Mouse (Mus musculus) thymus, postnatal 0 days (tissue): ENCODE results near the gene Gm8281. TPM values are rescaled to one million over a fixed set of nuclear protein-coding genes. Genes with fewer than 3 reads are reported as not detected.
"Not testable (repeated sequence)": the region's sequence is repeated elsewhere in the genome, so short reads cannot be mapped to it uniquely, and the experiment has no call there.

Experiments used
- DNase-seq: peaks from one replicate; pipeline ENCODE4 v3.0.0-alpha.2; 2015; ENCODE audit warnings: low spot score
- polyA plus RNA-seq: library from polyadenylated mRNA; unstranded; fragments of >200 nt; fragmentation: Nextera tagmentation; extraction: Ambion mirVana; gene quantifications from 2 replicates; pipeline ENCODE4 v1.2.1, GENCODE M21; 2015

Gm8281 gene
- 0.10 TPM in 1 of 2 replicates, not detected in the other for polyA plus RNA-seq

GRCm38 (mm10) chr14:5070611-5071490 lies at the start of gene Gm8281:
Gm8281 (plus strand) TSS chr14:5071040.
- not testable (repeated sequence) for DNase-seq

GRCm38 (mm10) chr14:5050329-5050728 lies 20.5 kb upstream of the Gm8281 start, which contains the start of gene 4930555G01Rik:
4930555G01Rik (plus strand) TSS chr14:5050629.
- DNase-seq: not testable (repeated sequence)

GRCm38 (mm10) chr14:5131219-5131618 lies 60.4 kb downstream of the Gm8281 start, which contains the start of gene Gm8279:
Gm8279 (plus strand) TSS chr14:5131519.
- DNase-seq: not testable (repeated sequence)

Other genes starting within 250 kb of the Gm8281 start
- gene Gm3269, start 232.9 kb upstream of the Gm8281 start, polyA plus RNA-seq: not detected in 2 replicates
- gene Gm3264, start 215.5 kb upstream of the Gm8281 start, polyA plus RNA-seq: not detected in 2 replicates
- 0.09 and 0.14 TPM in 2 replicates for gene Gm3278, start 178.6 kb upstream of the Gm8281 start, polyA plus RNA-seq
- gene Gm8297, start 87.1 kb upstream of the Gm8281 start, polyA plus RNA-seq: 0.19 TPM in 1 of 2 replicates, not detected in the other
- gene Gm3298, start 55.1 kb upstream of the Gm8281 start, polyA plus RNA-seq: not detected in 2 replicates
- gene 4930555G01Rik, start 20.4 kb upstream of the Gm8281 start, polyA plus RNA-seq: not detected in 2 replicates
- 0.64 and 0.77 TPM in 2 replicates for gene Gm8279, start 60.5 kb downstream of the Gm8281 start, polyA plus RNA-seq
- not detected in 2 replicates for gene Gm3317, start 93.5 kb downstream of the Gm8281 start, polyA plus RNA-seq
- not detected in 2 replicates for gene Gm8271, start 114.8 kb downstream of the Gm8281 start, polyA plus RNA-seq
- 0.12 TPM in 1 of 2 replicates, not detected in the other for gene Gm3526, start 189.5 kb downstream of the Gm8281 start, polyA plus RNA-seq